Mouse (Mus musculus) liver, adult 2 months (tissue): ENCODE data around the gene Olfr1276. TPM values are rescaled to one million over a fixed set of nuclear protein-coding genes. Genes with fewer than 3 reads are reported as not detected.

Source experiments
- DNase-seq: peaks from one replicate; pipeline ENCODE4 v3.0.0-alpha.2; 2011; ENCODE audit warnings: low read depth, low spot score; ENCODE audit errors: extremely low read depth
- H3K27ac ChIP-seq: fragments of 200-500 bp; replicated peaks from 2 replicates; pipeline ENCODE4 v1.5.1; 2012; ENCODE audit warnings: low read depth, mild to moderate bottlenecking, control low read depth, inconsistent platforms, low read length; ENCODE audit not compliant: insufficient read depth
- H3K27me3 ChIP-seq: fragments of 200-500 bp; 2 replicates; pipeline ENCODE4 v1.6.1; 2012; ENCODE audit warnings: mild to moderate bottlenecking, moderate library complexity, low read length, inconsistent platforms; ENCODE audit not compliant: control insufficient read depth, insufficient read depth
- H3K36me3 ChIP-seq: fragments of 200-500 bp; 2 replicates; pipeline ENCODE4 v1.6.1; 2012; ENCODE audit warnings: low read length, inconsistent platforms; ENCODE audit not compliant: control insufficient read depth, insufficient read depth
- H3K4me1 ChIP-seq: fragments of 200-500 bp; 2 replicates; pipeline ENCODE4 v1.6.1; 2011; ENCODE audit warnings: low read length; ENCODE audit not compliant: control insufficient read depth, insufficient read depth
- H3K4me3 ChIP-seq: fragments of 200-500 bp; 2 replicates; pipeline ENCODE4 v1.5.1; 2011; ENCODE audit warnings: low read depth, mild to moderate bottlenecking, control low read depth, low read length, moderate library complexity; ENCODE audit not compliant: insufficient read depth
- H3K79me2 ChIP-seq: fragments of 200-500 bp; 2 replicates; pipeline ENCODE4 v1.6.1; 2012; ENCODE audit warnings: inconsistent platforms, mild to moderate bottlenecking, low read length, moderate library complexity; ENCODE audit not compliant: control insufficient read depth, insufficient read depth
- H3K9ac ChIP-seq: fragments of 200-500 bp; 2 replicates; pipeline ENCODE4 v1.6.1; 2012; ENCODE audit warnings: low read depth, mild to moderate bottlenecking, control low read depth, inconsistent platforms, low read length
- CTCF ChIP-seq: fragments of 200-500 bp; IDR thresholded peaks from 2 replicates; pipeline ENCODE4 v1.5.1; 2011; ENCODE audit warnings: low read depth, low read length, control low read depth
- POLR2A ChIP-seq: fragments of 200-500 bp; IDR thresholded peaks from 2 replicates; pipeline ENCODE4 v1.6.1; 2011; ENCODE audit warnings: low read length, control low read depth; ENCODE audit not compliant: insufficient read depth; ENCODE audit errors: extremely low read depth
- polyA plus RNA-seq: library from polyadenylated mRNA; depleted of rRNA; stranded (reverse); fragments of >200 nt; gene quantifications from 2 replicates; pipeline ENCODE4 v1.2.3, GENCODE M21; 2012; rRNA removed
- total RNA-seq: library from RNA; depleted of rRNA; stranded (reverse); fragments of >200 nt; gene quantifications from 2 replicates; pipeline ENCODE4 v1.2.3, GENCODE M21; 2014; rRNA removed

Gene Olfr1276
- total and polyA plus RNA-seq, 2 experiments, result not detected

- no peak within 1 kb of the TSS for H3K9ac ChIP-seq
- no peaks in the 10 kb centered on the region for H3K36me3 ChIP-seq
- H3K27ac ChIP-seq, result no peak within 1 kb of the TSS
- H3K79me2 ChIP-seq, result no peaks in the 10 kb centered on the region
- DNase-seq, result no peak
- TF ChIP-seq CTCF (no peak), POLR2A (no peak)
- H3K4me1 ChIP-seq, result no peaks in the 10 kb centered on the region
- no peak within 1 kb of the TSS for H3K4me3 ChIP-seq
- no peaks in the 10 kb centered on the region for H3K27me3 ChIP-seq
Measured at GRCm38 (mm10) chr2:111300374-111300773, 46.1 kb downstream of the Olfr1276 start, which contains the start of gene Olfr1279. Gene Olfr1279 (plus strand): TSS chr2:111300635.

Other genes with a start within 250 kb of the Olfr1276 start
- not detected in 2 replicates for gene Gm13941, start 148.5 kb upstream of the Olfr1276 start, total RNA-seq
- not detected in 2 replicates for gene Gm13941, start 148.5 kb upstream of the Olfr1276 start, polyA plus RNA-seq
- not detected in 2 replicates for gene Gm15130, start 101.6 kb upstream of the Olfr1276 start, total RNA-seq
- not detected in 2 replicates for gene Gm15130, start 101.6 kb upstream of the Olfr1276 start, polyA plus RNA-seq
- not detected in 2 replicates for gene 4930430A15Rik, start 24.9 kb upstream of the Olfr1276 start, total RNA-seq
- not detected in 2 replicates for gene 4930430A15Rik, start 24.9 kb upstream of the Olfr1276 start, polyA plus RNA-seq
- gene Olfr1275, start 19.2 kb upstream of the Olfr1276 start, total RNA-seq, result not detected in 2 replicates
- not detected in 2 replicates for gene Olfr1275, start 19.2 kb upstream of the Olfr1276 start, polyA plus RNA-seq
- gene Olfr1277, start 19.6 kb downstream of the Olfr1276 start, total RNA-seq, result not detected in 2 replicates
- not detected in 2 replicates for gene Olfr1277, start 19.6 kb downstream of the Olfr1276 start, polyA plus RNA-seq
- gene Olfr1278, start 35.6 kb downstream of the Olfr1276 start, total RNA-seq, result not detected in 2 replicates
- not detected in 2 replicates for gene Olfr1278, start 35.6 kb downstream of the Olfr1276 start, polyA plus RNA-seq
- not detected in 2 replicates for gene Olfr1279, start 46.1 kb downstream of the Olfr1276 start, total RNA-seq
- not detected in 2 replicates for gene Olfr1279, start 46.1 kb downstream of the Olfr1276 start, polyA plus RNA-seq
- not detected in 2 replicates for gene Olfr1280, start 59.5 kb downstream of the Olfr1276 start, total RNA-seq
- not detected in 2 replicates for gene Olfr1280, start 59.5 kb downstream of the Olfr1276 start, polyA plus RNA-seq
- not detected in 2 replicates for gene Olfr1281, start 72.0 kb downstream of the Olfr1276 start, total RNA-seq
- not detected in 2 replicates for gene Olfr1281, start 72.0 kb downstream of the Olfr1276 start, polyA plus RNA-seq
- gene Olfr1282, start 81.6 kb downstream of the Olfr1276 start, total RNA-seq, result not detected in 2 replicates
- not detected in 2 replicates for gene Olfr1282, start 81.6 kb downstream of the Olfr1276 start, polyA plus RNA-seq
- not detected in 2 replicates for gene Olfr1283, start 112.3 kb downstream of the Olfr1276 start, total RNA-seq
- not detected in 2 replicates for gene Olfr1283, start 112.3 kb downstream of the Olfr1276 start, polyA plus RNA-seq
- gene Olfr1284, start 121.0 kb downstream of the Olfr1276 start, total RNA-seq, result not detected in 2 replicates
- gene Olfr1284, start 121.0 kb downstream of the Olfr1276 start, polyA plus RNA-seq, result not detected in 2 replicates
- gene Olfr1286, start 168.6 kb downstream of the Olfr1276 start, total RNA-seq, result not detected in 2 replicates
- not detected in 2 replicates for gene Olfr1286, start 168.6 kb downstream of the Olfr1276 start, polyA plus RNA-seq
- not detected in 2 replicates for gene Olfr1287, start 194.6 kb downstream of the Olfr1276 start, total RNA-seq
- not detected in 2 replicates for gene Olfr1287, start 194.6 kb downstream of the Olfr1276 start, polyA plus RNA-seq
- not detected in 2 replicates for gene Olfr1288, start 219.6 kb downstream of the Olfr1276 start, total RNA-seq
- gene Olfr1288, start 219.6 kb downstream of the Olfr1276 start, polyA plus RNA-seq, result not detected in 2 replicates
- gene Olfr1289, start 226.3 kb downstream of the Olfr1276 start, total RNA-seq, result not detected in 2 replicates
- not detected in 2 replicates for gene Olfr1289, start 226.3 kb downstream of the Olfr1276 start, polyA plus RNA-seq
- gene Olfr1290, start 239.3 kb downstream of the Olfr1276 start, total RNA-seq, result not detected in 2 replicates
- gene Olfr1290, start 239.3 kb downstream of the Olfr1276 start, polyA plus RNA-seq, result not detected in 2 replicates
- not detected in 2 replicates for gene Olfr1291-ps1, start 242.7 kb downstream of the Olfr1276 start, total RNA-seq
- gene Olfr1291-ps1, start 242.7 kb downstream of the Olfr1276 start, polyA plus RNA-seq, result not detected in 2 replicates